Mouse (Mus musculus) ovary, adult 18-20 months (tissue): Measurements from ENCODE around the gene Mical3.

ENCODE experiments used
- DNase-seq: peaks from one replicate; pipeline ENCODE4 v3.0.0; 2022; ENCODE audit warnings: low spot score, mixed read lengths

The Mical3 gene

DNA sequence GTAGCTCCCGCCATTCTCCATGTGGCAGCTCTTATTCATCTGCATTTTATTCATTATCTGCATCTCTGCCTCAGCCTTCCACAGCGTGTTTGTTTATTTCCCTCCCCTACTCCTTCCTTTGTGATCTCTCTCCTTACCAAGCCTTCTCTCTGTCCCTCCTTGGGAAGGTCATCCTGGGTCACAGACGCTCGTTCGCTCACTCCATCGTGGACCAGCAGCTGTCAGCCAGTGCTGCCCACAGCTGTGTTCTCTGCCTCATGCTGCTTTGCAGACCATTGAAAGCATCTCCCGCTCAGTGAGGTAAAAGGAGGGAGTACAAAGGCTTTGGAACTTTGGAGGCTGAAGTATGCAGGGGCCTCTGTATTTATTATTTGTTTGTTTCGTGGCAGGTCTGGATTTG lies 15.1 kb upstream of the Mical3 start:
- no peak for DNase-seq

DNA sequence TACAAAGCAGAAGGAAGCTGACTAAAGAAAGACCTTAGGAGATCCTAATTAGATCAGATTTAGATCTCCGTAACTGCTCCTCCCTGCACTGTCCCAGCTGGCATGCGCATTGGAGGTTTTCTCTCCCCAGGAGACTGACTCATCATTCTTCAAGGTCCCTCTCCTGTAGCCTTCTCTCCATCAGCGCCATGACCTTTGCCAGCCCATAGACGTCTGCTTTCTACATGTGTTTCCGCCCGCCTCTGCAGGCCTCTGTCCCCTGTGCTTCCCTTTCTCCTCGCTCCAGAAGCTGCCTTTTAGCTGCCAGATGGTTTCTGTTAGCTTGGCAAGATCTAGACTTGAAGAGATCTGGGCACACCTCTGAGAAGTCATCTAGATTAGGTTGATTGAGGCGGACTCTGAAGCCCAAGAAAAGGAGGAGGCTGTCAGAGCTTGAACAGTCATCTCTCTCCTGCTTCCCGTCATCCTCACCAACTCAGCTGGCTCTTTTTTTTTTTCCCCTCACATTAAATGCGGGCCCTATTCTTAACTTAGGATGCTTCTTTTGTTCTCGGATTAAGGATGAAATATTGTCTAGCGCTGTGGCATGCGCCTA lies 14.3 kb upstream of the Mical3 start:
- DNase-seq: peak; percentile 60

DNA sequence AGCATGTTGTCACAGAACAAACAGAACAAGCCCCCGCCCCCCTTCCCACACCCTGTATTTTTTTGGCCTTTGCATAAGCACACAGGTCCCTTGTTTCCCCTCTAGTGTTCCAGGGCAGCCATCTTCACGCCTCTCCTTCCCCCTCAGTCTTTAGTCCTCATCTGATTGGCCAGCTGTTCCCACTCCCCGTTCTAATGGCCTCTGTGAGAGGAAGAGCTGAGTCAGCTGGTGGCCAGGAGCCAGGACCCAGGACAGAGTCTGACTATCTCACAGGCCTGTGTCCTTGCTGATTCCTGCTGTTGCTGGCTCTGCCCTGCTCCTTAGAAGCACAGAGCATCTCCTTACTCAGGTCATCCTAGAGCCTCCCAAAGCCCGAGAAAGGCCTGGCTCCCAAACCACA lies 13.3 kb upstream of the Mical3 start:
- DNase-seq: peak; percentile 90

GRCm38 (mm10) chr6:121143439-121143838 lies 12.6 kb upstream of the Mical3 start:
- DNase-seq: peak; percentile 72

GRCm38 (mm10) chr6:121142298-121142697 lies 11.5 kb upstream of the Mical3 start:
- no peak for DNase-seq

DNA sequence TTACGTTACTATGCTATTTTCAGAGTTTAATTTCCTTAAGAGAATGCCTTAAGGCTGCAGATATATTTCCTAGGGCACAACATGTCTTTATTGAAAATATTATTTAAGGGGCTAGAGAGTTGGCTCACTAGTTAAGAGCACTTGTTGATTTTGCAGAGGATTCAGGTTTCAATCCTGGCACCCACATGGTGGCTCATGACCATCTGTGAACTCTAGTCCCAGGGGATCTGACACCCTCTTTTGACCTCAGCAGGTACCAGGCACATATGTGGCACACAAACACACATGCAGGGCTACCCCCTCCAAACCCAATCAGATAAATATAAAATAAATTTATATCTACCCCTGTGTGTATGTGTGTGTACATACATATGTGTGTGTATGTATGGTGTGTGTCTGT lies 8.5 kb upstream of the Mical3 start:
- no peak for DNase-seq

- no peak for DNase-seq
These were observed 7.7 kb upstream of the Mical3 start for GRCm38 (mm10) chr6:121138338-121139040.

DNA sequence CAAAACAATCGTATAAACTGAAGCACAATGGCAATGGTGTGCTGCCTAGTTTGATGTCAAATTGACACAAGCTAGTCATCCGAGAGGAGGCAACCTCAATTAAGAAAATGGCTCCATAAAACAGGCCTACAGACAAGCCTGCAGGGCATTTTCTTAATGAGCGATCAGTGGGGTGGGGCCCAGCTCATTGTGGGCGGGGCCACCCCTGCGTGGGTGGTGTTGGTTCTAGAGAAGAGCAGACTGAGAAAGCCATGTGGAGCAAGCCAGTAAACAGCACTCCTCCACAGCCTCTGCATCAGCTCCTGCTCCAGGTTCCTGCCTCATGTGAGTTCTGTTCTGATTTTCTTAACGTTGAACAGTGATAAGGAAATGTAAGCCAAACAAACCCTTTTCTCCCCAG lies 6.4 kb upstream of the Mical3 start:
- DNase-seq: no peak

DNA sequence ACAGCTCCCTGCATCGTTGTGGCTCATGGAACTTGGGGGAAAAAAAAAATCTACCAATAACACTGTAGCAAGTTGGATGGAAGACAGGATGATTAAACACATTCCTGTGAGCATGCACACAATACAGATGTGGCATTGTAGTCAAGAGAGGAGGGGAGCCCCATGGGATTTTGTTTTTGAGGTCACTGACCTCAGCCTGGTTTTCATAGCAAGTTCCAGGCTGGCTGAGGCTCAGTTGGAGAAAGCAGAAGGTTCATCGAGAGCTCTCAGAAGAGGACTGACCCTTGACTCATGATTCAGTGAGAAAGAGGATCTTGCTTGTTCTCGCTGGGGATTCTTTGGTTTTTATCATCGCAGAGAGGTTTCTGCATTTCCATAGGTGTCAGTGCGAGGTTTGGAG lies 4.1 kb upstream of the Mical3 start:
- no peak for DNase-seq

GRCm38 (mm10) chr6:121134249-121134648 lies 3.5 kb upstream of the Mical3 start:
- DNase-seq: no peak

DNA sequence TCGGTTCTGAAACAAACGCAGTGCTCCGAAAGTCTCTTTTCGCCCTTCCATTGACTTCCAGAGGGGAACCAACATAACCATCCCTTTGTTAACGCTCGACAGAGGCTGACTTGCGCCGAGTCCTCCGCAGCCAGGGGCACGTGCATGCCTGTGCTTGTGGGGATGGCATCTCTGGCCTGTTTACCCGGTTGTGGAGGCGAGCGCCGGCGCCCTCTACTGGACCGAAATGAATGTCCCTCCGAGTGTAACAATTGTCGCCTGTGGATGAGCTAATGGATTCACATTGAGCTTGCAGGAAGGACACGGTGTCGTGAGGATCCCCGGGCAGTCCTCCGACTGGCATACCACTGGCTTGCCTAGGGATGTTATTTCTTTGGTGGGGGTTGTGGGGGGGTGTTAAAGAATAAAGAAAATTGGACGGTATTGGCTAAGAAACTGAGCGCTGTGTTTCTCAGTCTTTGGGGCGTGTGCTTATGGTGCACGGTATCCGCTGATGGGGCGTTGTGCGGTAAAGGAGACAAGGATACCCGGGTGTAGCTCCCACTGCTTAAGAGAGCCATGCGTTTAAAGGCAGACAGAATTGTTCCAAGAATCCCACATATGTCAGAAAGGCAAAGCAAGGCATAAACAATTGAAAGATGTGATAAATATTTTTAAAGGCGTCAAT lies 627 bp downstream of the Mical3 start:
- DNase-seq: peak; percentile 72

GRCm38 (mm10) chr6:121129506-121129905 lies 1.3 kb downstream of the Mical3 start:
- no peak for DNase-seq

DNA sequence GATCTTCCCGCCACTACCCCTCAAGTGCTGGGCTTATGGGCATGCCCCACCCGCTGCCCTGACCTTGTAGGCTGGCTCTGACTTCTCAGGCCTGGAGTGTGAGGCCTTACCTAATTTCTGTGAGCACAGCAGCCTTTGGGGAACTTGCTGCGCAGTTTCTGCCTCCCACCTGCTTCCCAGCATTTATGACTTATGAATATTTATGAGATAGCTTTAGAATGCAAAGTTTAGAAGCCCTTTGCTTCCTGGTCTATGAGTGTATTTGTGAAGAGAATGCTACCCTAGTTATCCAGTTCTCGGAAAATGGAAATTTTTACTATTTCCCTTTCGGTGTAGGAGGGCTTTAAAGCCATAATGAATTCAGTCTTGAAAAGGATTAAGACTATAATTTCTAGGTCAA lies 2.1 kb downstream of the Mical3 start:
- DNase-seq: no peak

GRCm38 (mm10) chr6:121127726-121128125 lies 3.1 kb downstream of the Mical3 start:
- DNase-seq: no peak

GRCm38 (mm10) chr6:121126202-121126601 lies 4.6 kb downstream of the Mical3 start:
- no peak for DNase-seq

DNA sequence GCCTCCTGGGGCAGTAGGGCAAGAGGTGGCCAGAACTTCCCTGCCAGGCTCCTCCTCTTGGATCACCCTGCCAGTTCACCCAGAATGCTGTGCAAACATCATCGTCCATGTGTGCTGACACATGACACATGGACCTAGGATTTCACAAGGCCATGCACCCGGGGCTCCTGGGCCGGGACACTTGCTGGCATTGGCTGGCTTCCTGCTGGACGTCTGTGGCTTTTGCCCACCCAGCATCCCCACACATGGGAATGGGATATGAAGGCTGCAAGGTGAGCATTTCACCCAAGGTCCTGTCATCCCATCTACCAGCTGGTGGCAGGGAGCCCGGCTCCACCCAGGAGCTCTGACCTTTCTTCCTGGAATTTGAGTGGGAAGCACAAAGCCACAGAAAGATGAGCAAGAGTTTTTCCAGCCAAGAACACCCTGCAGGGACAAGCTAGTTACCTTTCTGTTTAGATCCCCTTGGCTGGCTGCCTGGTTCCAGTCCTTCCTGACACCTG lies 8.0 kb downstream of the Mical3 start:
- no peak for DNase-seq

- no peak for DNase-seq
These were observed 10.0 kb downstream of the Mical3 start for GRCm38 (mm10) chr6:121120776-121121175.

DNA sequence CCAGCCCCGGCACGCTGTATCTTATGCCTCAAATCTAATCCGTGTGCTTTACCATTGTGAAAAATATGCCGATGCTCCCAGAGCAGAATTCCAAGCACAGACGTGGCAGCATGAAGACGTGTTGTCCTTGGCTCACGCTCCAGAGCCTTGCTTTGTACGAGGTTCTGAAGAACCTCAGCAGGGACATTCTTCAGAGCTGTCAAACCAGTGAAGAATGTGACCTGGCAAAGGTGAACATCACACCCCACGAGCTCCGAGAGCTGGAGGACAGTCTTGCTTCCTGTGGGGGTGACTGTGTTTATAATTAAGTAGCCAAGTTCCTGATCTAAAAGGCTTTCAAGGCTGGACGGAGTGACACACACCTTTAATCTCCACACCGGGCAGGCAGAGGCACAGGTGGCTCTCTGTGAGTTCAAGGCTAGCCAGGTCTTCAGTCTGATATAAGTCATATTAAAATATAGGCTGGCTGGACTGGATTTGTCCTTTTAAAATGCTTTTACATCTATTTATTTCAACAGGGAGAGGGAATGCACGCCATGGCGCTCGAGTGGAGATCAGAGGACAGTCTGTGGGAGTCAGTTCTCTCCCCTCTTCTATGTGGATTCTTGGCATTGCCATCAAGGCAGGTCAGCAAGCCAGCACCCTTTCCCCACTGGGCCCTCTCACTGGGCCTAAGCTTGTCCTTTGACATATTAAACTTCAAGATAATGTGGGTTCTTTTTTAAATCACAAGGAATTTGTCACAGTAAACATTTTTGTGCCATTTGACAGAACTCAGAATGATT lies 12.6 kb downstream of the Mical3 start:
- DNase-seq: no peak

DNA sequence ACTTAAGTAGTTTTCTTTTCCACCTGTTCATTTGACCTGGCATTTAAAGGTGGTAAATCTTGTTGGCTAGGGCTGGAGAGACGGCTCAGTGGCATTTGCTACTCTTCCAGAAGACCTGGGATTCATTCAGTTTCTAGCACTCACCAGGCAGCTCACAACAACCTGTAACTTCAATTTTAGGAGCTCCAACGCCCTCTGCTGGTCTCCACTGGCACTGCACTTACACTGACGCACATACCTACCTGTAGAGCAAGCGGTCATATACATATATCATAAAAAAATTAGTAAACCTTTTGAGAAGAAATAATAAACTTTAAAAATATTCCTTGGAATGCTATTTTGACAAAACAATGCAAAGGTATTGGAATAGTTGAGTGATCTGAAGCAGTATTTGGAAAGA lies 13.7 kb downstream of the Mical3 start:
- DNase-seq: no peak

GRCm38 (mm10) chr6:121116434-121116833 lies 14.4 kb downstream of the Mical3 start:
- DNase-seq: no peak

- DNase-seq: peak; percentile 76
These were observed 19.2 kb downstream of the Mical3 start for GRCm38 (mm10) chr6:121111448-121112055.

DNA sequence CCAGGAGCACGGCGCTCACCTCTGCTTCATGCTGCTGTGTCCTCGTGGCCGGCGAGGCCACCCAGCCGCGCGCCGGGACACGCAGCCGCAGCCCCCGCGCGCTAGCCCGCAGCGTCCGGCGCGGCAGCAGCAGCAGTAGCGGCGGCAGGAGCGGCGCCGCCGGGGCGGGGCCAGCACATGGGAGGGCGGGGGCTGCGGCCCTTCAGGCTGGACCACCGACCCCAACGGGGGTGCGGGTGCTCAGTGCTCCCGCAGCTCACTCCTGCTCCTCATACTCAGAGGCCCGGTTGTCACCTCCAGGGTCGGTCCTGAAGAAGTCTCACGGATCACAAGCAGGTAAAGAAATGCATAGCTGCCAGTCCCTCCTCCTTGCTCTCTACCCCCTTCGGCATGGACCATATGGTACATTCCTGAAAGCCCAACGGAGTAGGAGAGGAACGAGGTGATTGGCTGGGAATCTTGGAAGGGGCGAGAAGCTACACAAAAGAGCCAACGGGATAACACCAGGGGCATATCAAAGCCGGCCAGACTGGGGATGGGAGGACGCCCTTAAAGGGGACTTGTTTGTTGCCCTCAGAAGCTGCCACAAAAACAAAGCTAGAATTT lies 20.7 kb downstream of the Mical3 start:
- DNase-seq: peak; percentile 93
